Mouse (Mus musculus) bone marrow, adult 2 months (tissue): ENCODE data around the gene Alk.

Source experiments
- CTCF ChIP-seq: fragments of 200-500 bp; IDR thresholded peaks from 2 replicates; pipeline ENCODE4 v1.5.1; 2011; ENCODE audit warnings: low read length, control low read depth; ENCODE audit not compliant: control insufficient read depth, insufficient read depth
- POLR2A ChIP-seq: fragments of 200-500 bp; IDR thresholded peaks from 2 replicates; pipeline ENCODE4 v1.6.1; 2011; ENCODE audit warnings: low read depth, mild to moderate bottlenecking, control low read depth, low read length, borderline replicate concordance; ENCODE audit not compliant: control insufficient read depth

- TF ChIP-seq CTCF: no peak
- TF ChIP-seq POLR2A: no peak
Observed at GRCm38 (mm10) chr17:72005365-72005764, 599.1 kb downstream of the Alk start.
